Mouse (Mus musculus) G1E (cell line): Measurements from ENCODE around the gene Litaf.

ENCODE experiments used
- CTCF ChIP-seq: IDR thresholded peaks from 2 replicates; pipeline ENCODE4 v1.5.1; 2012; ENCODE audit warnings: low read depth, low read length, inconsistent platforms, mixed read lengths
- GATA1 ChIP-seq: IDR thresholded peaks from 2 replicates; pipeline ENCODE4 v1.6.1; 2012; ENCODE audit warnings: borderline replicate concordance, low read length, inconsistent platforms, mixed read lengths
- GATA2 ChIP-seq: IDR thresholded peaks from 2 replicates; pipeline ENCODE4 v1.6.1; 2012; ENCODE audit warnings: low read depth, low read length, inconsistent platforms, borderline replicate concordance
- POLR2AphosphoS5 ChIP-seq: IDR thresholded peaks from 2 replicates; pipeline ENCODE4 v1.6.1; 2012; ENCODE audit warnings: low read depth, low read length, inconsistent platforms; ENCODE audit not compliant: insufficient replicate concordance
- TAL1 ChIP-seq: conservative IDR thresholded peaks from 2 replicates; pipeline ENCODE4 v1.6.1; 2012; ENCODE audit warnings: low read depth, low read length, inconsistent platforms, mixed read lengths

DNA sequence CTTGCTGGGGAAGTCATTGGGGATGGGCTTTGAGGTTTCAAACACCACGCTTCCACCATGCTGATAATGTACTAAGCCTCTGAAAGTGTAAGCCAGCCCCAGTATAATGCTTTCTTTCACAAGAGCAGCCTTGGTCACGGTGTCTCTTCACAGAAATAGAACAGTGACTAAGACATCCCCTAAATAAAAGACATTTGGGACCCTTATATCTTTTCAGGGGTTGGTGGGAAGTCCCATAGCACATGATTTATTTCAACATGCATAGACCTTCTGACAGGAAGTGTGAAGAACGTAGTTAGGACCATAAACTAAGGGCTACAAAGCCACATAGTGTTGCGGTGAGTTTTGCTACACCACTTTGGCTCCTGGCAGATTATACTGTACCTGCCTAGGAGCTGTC lies 69.4 kb downstream of the Litaf start:
- TF ChIP-seq CTCF (no peak), TAL1 (no peak), POLR2AphosphoS5 (no peak), GATA1 (no peak), GATA2 (no peak)
